Mouse (Mus musculus): ENCODE data around the gene Gart. TPM values are rescaled to one million over a fixed set of nuclear protein-coding genes. Genes with fewer than 3 reads are reported as not detected.

The Gart gene
- total RNA-seq, 2 experiments from 2014 or later, result 59.0 to 70.1 TPM

- intact Hi-C loops (cut with DNase I), result no loop called here
- peak; percentile 51 for DNase-seq (ENCODE audit: low spot score)
Measured at GRCm38 (mm10) chr16:91618511-91619501, 27.9 kb downstream of the Gart start, which contains the start of gene Dnajc28. Dnajc28 (minus strand) TSS chr16:91619026.

DNA sequence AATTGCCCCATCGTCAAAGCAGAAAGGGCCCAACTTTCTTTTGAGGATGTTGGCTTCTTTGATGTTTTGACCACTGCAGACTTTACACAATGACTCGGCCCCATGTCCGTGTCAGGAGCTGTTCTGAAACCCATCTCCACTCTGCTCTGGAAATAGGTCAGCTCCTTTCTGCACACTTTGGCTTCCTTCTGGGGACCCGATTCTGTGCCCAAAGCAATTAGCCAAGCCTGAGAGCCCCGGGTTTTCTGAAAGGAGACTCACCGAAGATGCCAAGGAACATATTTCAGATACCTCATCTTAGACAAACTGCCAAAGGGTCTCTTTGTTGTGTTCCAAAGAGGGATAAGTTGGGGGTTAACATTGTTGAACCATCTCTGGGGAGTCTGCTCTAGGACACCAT lies 32.2 kb downstream of the Gart start:
- intact Hi-C loops (cut with DNase I), result no loop called here
- DNase-seq (ENCODE audit: low spot score), result no peak

- DNase-seq (ENCODE audit: low spot score), result no peak
- intact Hi-C loops (cut with DNase I), result no loop called here
Measured at GRCm38 (mm10) chr16:91612525-91612924, 34.2 kb downstream of the Gart start.

DNA sequence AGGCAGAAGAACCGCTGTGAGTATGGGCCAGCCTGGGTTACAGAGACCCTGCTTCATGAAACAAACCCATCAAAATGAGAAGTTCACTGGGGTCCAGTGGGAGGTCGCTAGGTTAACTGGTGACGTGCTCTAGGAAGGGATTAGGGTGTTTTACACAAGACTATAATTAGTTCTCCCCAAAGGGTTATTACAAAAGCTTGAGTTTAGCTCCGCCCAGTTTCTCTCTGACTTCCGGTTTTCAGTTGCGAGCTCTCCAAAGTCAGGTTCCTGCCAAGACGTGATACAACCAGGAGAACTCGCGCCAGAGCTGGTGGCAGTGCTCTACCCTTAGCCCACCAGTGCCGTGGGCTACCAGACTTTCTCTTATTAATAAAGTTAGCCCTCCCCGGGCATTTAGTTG lies 35.5 kb downstream of the Gart start:
- intact Hi-C loops (cut with DNase I), result no loop called here
- no peak for DNase-seq (ENCODE audit: low spot score)

GRCm38 (mm10) chr16:91609501-91610245 lies 37.1 kb downstream of the Gart start:
- intact Hi-C loops (cut with DNase I), result no loop called here
- DNase-seq (ENCODE audit: low spot score), result peak; percentile 24

DNA sequence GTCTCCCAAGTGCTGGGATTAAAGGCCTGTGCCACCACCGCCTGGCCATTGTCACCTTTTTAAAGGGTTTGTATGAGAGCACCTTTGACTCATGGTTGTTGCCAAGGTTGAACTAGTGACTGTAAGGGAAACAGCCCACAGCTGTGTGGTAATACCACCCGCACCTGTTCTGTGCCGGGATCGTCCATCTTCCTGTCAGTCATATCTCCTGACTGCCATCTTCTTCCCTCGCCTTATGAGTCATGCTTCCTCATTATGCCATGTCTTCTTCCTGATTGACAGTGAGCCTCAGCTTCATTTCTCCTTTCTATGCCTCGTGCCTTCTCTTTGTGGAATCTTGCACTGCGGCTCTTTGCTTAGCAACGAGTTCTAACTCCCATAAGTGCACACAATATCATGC lies 39.8 kb downstream of the Gart start:
- intact Hi-C loops (cut with DNase I), result no loop called here
- DNase-seq (ENCODE audit: low spot score), result no peak

DNA sequence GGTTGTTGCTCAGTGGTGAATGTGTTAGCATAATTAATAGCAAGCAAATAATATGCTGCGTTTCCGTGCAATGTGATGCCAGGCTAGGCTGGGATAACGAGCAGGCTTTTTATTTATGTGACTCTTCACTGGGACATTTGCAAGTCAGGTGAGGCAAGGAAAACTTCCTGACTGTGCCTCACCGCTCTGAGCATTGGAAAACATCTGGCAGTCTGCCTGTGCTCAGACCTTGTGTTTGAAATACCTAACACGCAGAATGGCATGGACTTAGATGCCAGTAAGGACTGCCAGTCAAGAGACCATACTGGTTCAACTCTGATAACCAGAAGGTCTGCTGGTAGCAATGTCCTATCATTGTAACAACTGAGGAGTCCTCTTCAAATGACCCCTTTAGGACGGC lies 41.6 kb downstream of the Gart start:
- no peak for DNase-seq (ENCODE audit: low spot score)

DNA sequence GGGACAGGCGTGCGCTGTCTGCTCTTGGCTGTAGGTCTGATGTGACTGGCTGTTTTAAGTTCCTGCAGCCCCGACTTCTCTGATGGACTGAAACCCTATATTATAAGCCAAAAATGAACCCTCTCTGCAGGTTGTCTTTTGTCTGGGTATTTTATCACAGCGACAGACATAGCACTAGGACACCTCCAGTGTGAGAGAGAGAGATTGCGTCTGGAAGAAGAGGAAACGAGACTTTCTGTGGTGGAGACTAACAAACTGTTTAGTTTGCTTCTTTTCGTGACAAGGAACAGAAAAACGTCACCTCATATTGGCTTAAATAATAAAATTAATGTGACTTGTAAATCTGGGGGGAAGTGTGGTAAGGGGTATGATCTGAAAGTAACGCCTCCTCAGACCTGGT lies 45.1 kb downstream of the Gart start:
- intact Hi-C loops (cut with DNase I), result no loop called here
- DNase-seq (ENCODE audit: low spot score), result no peak

More for the DNA sequence above, 41.6 kb downstream of the Gart start:
- intact Hi-C loops (cut with DNase I), result no loop called here

GRCm38 (mm10) chr16:91601081-91601480 lies 45.7 kb downstream of the Gart start:
- DNase-seq (ENCODE audit: low spot score), result no peak
- intact Hi-C loops (cut with DNase I), result no loop called here

- no peak for DNase-seq (ENCODE audit: low spot score)
- intact Hi-C loops (cut with DNase I), result loop anchor here (5.0 kb wide), 1 partner anchor 88 kb away; the partner anchor contains the start of gene Donson
Measured at GRCm38 (mm10) chr16:91599242-91599641, 47.5 kb downstream of the Gart start.

GRCm38 (mm10) chr16:91597672-91598010 lies 49.1 kb downstream of the Gart start, which contains the start of gene Tmem50b:
Tmem50b (minus strand) TSS chr16:91597800.
- intact Hi-C loops (cut with DNase I), result loop anchor here (5.0 kb wide), 1 partner anchor 90 kb away; the partner anchor contains the start of gene Donson
- DNase-seq (ENCODE audit: low spot score), result peak; percentile 97

DNA sequence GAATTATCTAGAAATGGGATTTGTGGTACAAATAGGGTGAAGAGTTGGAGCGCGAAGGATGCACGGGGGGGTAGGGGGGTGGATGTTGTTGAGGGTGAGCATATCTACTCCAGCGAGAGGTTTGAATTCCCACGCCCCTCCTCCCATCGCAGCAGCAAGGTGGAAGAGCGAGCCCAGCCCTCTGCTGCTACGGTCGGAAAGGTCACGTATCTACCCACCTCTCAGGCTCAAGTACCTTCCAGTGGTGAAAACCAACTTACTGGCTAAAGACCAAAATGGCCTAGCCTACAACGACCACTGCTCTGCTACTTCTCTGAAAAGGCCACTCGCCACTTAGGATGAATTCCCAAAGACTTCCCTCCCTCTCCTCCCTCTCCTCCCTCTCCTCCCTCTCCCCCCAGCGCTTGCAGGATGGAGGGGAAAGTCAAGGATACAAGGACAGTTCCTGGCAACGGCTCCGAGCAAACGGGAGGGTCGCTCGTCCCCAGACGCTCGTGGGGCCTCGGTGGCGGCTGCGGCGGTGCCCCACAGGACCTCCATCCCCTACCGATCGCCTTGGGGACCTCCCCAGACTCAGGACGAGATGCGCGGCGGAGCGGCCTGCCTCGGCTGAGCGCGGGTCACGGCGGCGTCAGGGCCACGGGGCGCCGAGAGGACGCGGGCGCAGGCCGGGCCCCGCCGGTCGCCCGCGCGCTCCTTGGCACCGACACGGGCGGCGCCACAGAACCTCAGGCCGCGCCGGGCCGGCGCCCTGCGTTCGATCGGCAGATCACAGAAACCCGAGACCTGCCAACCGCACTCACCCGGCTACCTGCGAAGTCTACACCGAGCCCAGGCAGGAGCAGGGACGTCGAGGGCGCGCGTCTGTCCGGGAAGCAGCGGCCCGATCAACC lies 49.7 kb downstream of the Gart start:
- DNase-seq (ENCODE audit: low spot score), result no peak
- intact Hi-C loops (cut with DNase I), result loop anchor here (5.0 kb wide), 1 partner anchor 90 kb away; the partner anchor contains the start of gene Donson

- DNase-seq (ENCODE audit: low spot score), result no peak
- intact Hi-C loops (cut with DNase I), result loop anchor here (5.0 kb wide), 1 partner anchor 91 kb away; the partner anchor contains the start of gene Donson
Measured at GRCm38 (mm10) chr16:91596397-91596778, 50.4 kb downstream of the Gart start.

DNA sequence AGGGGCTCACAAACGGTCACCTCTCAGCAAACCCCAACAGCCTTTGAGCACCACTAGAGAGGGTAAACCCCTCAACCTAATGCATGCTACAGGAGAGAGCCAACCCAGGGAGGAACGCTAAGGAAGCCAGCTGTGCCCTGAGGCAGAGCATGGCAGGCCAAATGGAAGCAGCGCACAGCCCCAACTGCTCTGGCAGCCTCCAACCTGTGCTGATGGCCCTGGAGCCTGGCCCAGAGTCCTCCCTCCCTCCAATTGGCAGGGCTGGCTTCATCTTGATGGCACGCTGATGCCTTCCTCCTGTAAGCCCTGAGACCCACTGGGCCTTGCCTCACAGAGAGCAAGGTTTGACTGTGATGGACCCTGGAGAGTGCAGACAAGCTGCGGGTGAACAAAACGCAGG lies 51.7 kb downstream of the Gart start:
- no peak for DNase-seq (ENCODE audit: low spot score)
- intact Hi-C loops (cut with DNase I), result loop anchor here (5.0 kb wide), 1 partner anchor 92 kb away; the partner anchor contains the start of gene Donson

DNA sequence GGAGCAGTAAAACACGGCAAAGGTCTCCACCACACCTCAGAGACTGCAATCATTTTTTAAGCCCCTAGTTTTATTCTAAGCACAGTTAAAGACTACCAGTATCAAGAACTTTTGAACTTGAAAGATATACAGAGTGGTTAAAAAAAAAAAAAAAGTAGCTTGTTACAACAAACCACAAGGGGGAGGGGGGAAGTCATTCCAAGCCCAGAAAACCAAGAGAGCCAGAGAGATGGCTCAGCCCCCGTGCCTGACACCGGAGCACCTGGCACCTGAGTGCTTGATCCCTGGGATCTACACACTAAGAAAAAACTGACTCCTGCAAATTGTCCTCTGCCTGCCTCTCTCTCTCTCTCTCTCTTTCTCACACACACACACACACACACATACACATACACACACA lies 53.5 kb downstream of the Gart start:
- no peak for DNase-seq (ENCODE audit: low spot score)
- intact Hi-C loops (cut with DNase I), result no loop called here

- intact Hi-C loops (cut with DNase I), result no loop called here
- no peak for DNase-seq (ENCODE audit: low spot score)
Measured at GRCm38 (mm10) chr16:91592162-91592561, 54.6 kb downstream of the Gart start.

DNA sequence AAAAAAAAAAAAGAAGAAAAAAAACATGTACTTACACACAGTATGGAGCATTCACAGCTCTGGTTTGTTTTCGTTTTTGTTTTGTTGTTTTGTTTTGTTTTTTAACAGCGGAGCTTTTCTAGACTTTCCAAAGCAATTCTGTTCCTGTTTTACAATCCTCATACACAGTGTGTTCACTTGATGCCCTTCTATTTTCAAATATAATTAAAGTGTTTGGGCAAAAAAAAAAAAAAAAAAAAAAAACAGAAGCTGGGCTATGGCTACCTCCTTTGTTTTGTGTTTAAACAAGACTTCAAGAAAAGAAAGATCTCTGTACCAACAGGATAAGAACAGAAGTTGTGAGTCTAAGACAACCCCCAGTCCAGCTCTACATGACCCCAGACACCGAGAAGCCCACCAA lies 58.0 kb downstream of the Gart start:
- intact Hi-C loops (cut with DNase I), result no loop called here
- no peak for DNase-seq (ENCODE audit: low spot score)

- intact Hi-C loops (cut with DNase I), result no loop called here
- DNase-seq (ENCODE audit: low spot score), result no peak
Measured at GRCm38 (mm10) chr16:91587730-91588453, 58.9 kb downstream of the Gart start.

GRCm38 (mm10) chr16:91586244-91586643 lies 60.5 kb downstream of the Gart start:
- intact Hi-C loops (cut with DNase I), result no loop called here
- no peak for DNase-seq (ENCODE audit: low spot score)
